Mouse (Mus musculus) spleen, postnatal 4 days (tissue): ENCODE measurements around the gene Slc34a3.
A peak's percentile ranks its signal among the peaks of the same experiment; 100 is the strongest.

ENCODE experiments used
- DNase-seq, 2 experiments: peaks; one replicate each; pipeline ENCODE4 v3.0.0; 2022; ENCODE audit warnings: low spot score in 2 of 2

Gene Slc34a3

DNA sequence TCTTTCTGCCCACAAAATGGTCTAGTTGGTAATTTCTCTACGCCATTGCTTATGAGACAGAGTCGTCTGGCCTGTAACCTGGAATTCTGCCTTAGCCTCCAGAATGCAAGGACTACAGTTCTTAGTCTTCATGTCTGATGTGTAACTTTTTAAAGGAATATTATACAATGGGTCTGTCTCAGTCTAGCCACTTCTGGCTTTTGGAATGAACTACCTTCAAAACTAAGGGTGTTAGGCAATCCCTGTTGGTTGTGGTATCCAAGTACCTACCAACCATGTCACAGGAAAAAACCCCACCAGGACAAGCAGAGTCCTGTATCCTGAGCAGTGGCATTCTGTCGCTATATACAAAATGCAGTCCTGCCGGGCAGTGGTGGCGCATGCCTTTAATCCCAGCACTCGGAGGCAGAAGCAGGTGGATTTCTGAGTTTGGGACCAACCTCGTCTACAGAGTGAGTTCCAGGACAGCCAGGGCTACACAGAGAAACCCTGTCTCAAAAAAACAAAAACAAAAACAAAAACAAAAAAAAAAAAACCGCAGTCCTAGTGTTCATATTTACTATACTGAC lies 8.3 kb downstream of the Slc34a3 start:
- no peak for DNase-seq

- peak; percentile 96 to 98 for DNase-seq
Measured at GRCm38 (mm10) chr2:25224766-25225752, 9.1 kb downstream of the Slc34a3 start.

- no peak for DNase-seq
Measured at GRCm38 (mm10) chr2:25224492-25224765, 9.7 kb downstream of the Slc34a3 start, which contains the start of gene Tubb4b. Tubb4b (minus strand) TSS chr2:25224702.

DNA sequence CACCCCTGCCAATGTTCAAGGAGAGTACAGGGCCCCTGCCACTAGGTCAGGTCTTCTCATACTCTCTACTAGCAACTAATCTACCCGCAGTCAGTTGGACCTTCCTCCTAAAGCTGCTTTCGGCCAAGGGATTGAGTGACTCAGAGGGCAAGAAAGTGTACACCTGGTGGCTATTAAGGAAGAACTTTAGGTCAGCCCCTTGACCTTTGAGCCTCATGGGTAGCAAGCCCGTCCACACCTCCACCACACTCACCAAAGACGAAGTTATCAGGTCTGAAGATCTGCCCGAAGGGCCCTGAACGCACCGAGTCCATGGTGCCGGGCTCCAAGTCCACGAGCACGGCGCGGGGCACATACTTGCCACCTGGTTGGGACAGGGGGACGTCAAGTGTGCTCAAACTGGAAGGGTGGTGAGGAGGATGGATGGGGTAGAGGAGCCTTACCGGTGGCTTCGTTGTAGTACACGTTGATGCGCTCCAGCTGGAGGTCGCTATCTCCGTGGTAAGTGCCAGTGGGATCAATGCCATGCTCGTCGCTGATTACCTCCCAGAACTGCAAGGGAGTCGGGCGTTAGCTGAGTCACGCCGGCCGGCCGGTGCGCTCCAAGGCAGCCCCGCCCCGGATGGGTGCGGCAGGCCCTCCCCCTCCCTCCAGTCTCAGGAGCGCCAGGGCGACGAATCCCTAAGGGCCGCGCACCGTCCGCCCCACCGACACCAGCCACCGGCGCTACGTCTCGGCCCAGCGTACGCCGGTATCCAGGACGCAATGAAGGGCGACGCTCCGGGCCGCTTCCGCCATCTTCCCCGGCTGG lies 10.3 kb downstream of the Slc34a3 start:
- DNase-seq = peak; percentile 93 to 95

- DNase-seq = no peak
Measured at GRCm38 (mm10) chr2:25221331-25221772, 12.8 kb downstream of the Slc34a3 start.

DNA sequence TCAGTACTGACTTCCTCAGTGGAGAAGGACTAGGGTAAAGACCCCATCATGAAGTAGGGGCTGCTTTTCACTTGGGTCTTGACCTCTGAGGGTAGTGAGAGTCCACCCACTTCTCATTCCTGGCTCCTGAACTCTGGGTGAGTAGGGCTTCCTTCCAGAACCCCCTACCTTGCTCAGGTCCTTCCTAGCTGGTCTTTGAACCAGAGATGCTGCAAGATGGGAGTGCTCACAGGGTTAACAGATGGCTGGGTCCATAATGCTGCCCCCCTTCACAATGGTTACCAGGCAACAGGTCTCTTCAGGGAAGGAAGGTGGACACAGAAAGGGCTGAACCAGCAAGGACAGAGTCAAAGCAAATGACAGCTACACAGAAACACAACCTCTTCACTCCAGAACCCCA lies 15.7 kb downstream of the Slc34a3 start, which contains the start of gene Fam166a:
TSS of gene Fam166a (plus strand) at position 301 of the 400 bp plus-strand sequence.
- no peak for DNase-seq

DNA sequence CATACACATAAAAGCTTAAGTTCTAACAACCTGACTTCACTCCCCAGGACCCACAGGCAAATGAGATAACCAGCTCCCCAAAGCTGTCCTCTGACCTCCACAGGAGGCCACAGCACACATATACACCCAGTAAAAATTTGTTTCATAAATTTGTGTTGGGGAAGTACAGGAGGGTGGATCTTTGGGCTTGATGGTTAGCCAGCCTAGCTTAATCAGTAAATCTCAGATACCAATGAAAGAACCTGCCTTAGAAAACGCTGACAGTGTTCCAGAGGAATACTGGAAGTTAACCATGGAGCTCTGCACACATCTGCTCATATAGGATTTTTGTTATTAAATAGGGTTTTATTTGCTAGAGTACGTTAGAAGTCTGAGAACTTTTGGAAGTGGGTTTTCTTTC lies 16.5 kb downstream of the Slc34a3 start:
- DNase-seq = no peak

- no peak for DNase-seq
Measured at GRCm38 (mm10) chr2:25214444-25214843, 19.7 kb downstream of the Slc34a3 start, which contains the start of gene Stpg3. Stpg3 (minus strand) TSS chr2:25214637.

- DNase-seq = no peak
Measured at GRCm38 (mm10) chr2:25213266-25213865, 20.8 kb downstream of the Slc34a3 start.

- DNase-seq = peak; percentile 92 to 97
Measured at GRCm38 (mm10) chr2:25211121-25211670, 23.0 kb downstream of the Slc34a3 start, which contains the start of gene Nelfb. Nelfb (minus strand) TSS chr2:25211489.

GRCm38 (mm10) chr2:25210686-25211085 lies 23.5 kb downstream of the Slc34a3 start:
- no peak for DNase-seq

DNA sequence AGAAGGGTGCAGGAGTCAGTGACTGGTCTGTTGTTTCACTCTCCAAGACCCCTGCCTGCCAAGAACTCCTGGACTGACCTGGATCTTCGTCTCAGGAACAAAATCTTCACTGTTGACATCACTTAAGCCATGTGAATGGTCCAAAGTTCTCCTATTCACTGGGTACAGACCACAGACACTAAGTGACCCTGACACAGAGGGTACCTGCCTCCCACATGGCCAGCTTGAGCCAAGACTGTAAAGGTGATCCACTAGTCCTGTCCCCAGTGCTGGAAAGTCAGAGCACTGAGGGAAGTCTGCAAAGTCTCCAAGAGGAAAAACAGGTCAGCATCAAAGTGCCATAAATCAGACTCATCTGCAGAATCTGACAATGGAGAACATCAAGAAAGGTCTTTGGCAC lies 26.6 kb downstream of the Slc34a3 start:
- no peak for DNase-seq

- peak; percentile 60 to 80 for DNase-seq
Measured at GRCm38 (mm10) chr2:25203631-25204214, 30.4 kb downstream of the Slc34a3 start.

- no peak for DNase-seq
Measured at GRCm38 (mm10) chr2:25200631-25201030, 33.5 kb downstream of the Slc34a3 start.

GRCm38 (mm10) chr2:25197946-25198345 lies 36.2 kb downstream of the Slc34a3 start:
- no peak for DNase-seq

DNA sequence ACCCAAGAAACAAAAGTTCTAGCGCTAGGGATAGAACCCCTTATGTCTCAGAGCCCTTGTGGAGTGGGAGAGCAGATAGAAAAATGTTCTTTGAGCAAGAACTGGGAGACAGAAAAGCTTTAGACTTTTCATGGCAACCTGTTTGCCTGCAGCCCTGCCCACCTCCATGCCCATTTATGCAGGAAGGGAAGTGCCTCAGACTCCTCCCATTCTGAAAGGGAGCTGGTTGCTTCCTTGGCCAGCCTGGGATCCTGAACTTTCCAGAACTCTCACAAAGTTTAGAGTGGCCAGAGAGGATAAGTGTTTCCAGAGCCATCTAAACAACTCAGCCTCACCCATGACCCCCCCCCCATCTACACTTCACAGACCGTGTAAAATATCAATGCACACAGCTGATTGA lies 37.0 kb downstream of the Slc34a3 start:
- peak in 1 of 2 experiments; percentile 64 for DNase-seq

- peak; percentile 79 to 86 for DNase-seq
Measured at GRCm38 (mm10) chr2:25196172-25196954, 37.8 kb downstream of the Slc34a3 start, which contains the start of gene Tor4a. Tor4a (minus strand) TSS chr2:25196886.

DNA sequence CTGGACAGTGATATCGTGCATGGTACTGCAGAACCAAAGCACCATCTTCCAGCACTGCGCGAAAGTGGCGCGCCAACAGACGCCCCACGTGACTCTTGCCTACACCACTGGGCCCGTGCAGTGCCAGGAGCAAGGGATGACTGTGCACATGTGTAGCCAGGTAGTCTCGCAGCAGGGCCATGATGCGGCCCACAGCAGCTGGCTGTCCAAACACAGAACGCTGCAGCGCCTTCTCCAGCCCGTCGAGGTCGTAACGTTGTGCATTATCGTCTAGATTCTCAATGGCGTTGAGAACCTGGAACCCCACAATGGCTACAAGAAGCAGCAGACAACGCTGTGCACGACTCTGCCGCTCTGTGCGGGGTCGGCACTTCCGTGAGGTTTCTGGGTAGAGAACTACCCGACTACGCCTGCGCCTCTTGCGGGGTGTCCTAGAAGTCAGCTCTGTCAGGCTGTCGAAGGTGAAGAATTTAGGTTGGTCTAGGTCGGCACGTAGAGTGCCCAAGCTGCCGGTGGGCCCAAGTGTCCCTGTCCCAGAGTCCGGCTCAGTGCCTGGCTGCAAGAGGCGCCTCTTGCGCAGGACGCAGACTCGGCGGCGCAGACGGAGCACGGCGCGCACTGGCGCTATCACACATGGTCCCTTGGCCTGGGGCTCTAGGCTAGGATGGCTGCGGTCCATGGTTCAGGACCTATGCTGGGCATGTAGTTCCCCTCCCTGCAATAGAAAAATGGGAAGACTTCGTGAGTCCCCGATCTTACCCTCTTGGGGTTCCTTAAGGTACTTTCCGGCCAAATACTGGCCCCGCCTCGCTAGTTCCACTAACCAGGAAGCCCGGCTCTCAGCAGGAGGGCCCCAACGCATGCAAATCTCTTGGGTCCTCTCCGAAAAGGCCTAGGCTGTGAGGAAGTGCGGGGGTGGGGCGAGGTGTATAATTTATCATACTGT lies 38.7 kb downstream of the Slc34a3 start:
- DNase-seq = peak; percentile 82 to 86
